Mouse (Mus musculus) thymus, adult 2 months (tissue): ENCODE data around the gene Gm49387.

Source experiments
- CTCF ChIP-seq: fragments of 200-500 bp; IDR thresholded peaks from 2 replicates; pipeline ENCODE4 v1.5.1; 2012; ENCODE audit warnings: mild to moderate bottlenecking, control low read depth, low read length, moderate library complexity, borderline replicate concordance; ENCODE audit not compliant: control insufficient read depth, poor library complexity, insufficient read depth; ENCODE audit errors: extremely low read depth
- POLR2A ChIP-seq: fragments of 200-500 bp; IDR thresholded peaks from 2 replicates; pipeline ENCODE4 v1.6.1; 2012; ENCODE audit warnings: mild to moderate bottlenecking, low read length, control low read depth, moderate library complexity; ENCODE audit not compliant: control insufficient read depth, poor library complexity, insufficient read depth; ENCODE audit errors: extremely low read depth

GRCm38 (mm10) chr14:31594693-31595092 is 46.0 kb downstream of the Gm49387 start:
- TF ChIP-seq CTCF (no peak), POLR2A (no peak)
